Mouse (Mus musculus): ENCODE measurements at regions not wholly inside any gene's neighbourhood (a gene's known extent, or its start where the extent isn't known, plus 50 kb on each side); places are given as distances from the start of the nearest gene placed in this dataset.

- no peak overlapping the region for H3K4me2 ChIP-seq (ENCODE audit: low read depth, severe bottlenecking)
- ATAC-seq (ENCODE audit: insufficient number of reproducible peaks, low FRiP score, low TSS enrichment, low read depth), result no peak
- H3K9ac ChIP-seq (ENCODE audit: low read length), result no peak overlapping the region
- no peak overlapping the region for H3K27ac ChIP-seq (replicated peaks; ENCODE audit: low read depth, low read length)
- H3K36me3 ChIP-seq (ENCODE audit: control insufficient read depth, insufficient read depth, low read length), result no peaks in the 10 kb centered on the region
- no peaks in the 10 kb centered on the region for H3K27me3 ChIP-seq (ENCODE audit: control insufficient read depth, insufficient read depth, low read length)
- no peaks in the 10 kb centered on the region for H3K4me1 ChIP-seq (ENCODE audit: control insufficient read depth, insufficient read depth, low read length)
- no peak for DNase-seq (ENCODE audit: low spot score)
- H3K9me3 ChIP-seq (ENCODE audit: control insufficient read depth, low read length), result no peaks in the 10 kb centered on the region
- H3K4me3 ChIP-seq (ENCODE audit: low read depth, low read length), result no peak overlapping the region
Measured at GRCm38 (mm10) chr3:70321161-70321657, 313.8 kb downstream of the Otol1 start.

GRCm38 (mm10) chr3:70324692-70325091 is 317.3 kb downstream of the Otol1 start:
- Histone ChIP-seq H3K27me3 (ENCODE audit: control insufficient read depth, insufficient read depth, low read length) (no peaks in the 10 kb centered on the region), H3K9me3 (ENCODE audit: control insufficient read depth, low read length) (no peaks in the 10 kb centered on the region), H3K36me3 (ENCODE audit: control insufficient read depth, insufficient read depth, low read length) (no peaks in the 10 kb centered on the region), H3K9ac (ENCODE audit: low read length) (no peak overlapping the region), H3K27ac (replicated peaks; ENCODE audit: low read depth, low read length) (no peak overlapping the region), H3K4me3 (ENCODE audit: low read depth, low read length) (no peak overlapping the region), H3K4me1 (ENCODE audit: control insufficient read depth, insufficient read depth, low read length) (no peaks in the 10 kb centered on the region), H3K4me2 (ENCODE audit: low read depth, severe bottlenecking) (no peak overlapping the region)
- ATAC-seq (ENCODE audit: insufficient number of reproducible peaks, low FRiP score, low TSS enrichment, low read depth) (no peak), DNase-seq (ENCODE audit: low spot score) (no peak)
- 85% methylated on average over 2 of the region's 2 CpGs for WGBS
